ENCODE assay signal across 8 mouse cellular contexts in the genomic region with DNA sequence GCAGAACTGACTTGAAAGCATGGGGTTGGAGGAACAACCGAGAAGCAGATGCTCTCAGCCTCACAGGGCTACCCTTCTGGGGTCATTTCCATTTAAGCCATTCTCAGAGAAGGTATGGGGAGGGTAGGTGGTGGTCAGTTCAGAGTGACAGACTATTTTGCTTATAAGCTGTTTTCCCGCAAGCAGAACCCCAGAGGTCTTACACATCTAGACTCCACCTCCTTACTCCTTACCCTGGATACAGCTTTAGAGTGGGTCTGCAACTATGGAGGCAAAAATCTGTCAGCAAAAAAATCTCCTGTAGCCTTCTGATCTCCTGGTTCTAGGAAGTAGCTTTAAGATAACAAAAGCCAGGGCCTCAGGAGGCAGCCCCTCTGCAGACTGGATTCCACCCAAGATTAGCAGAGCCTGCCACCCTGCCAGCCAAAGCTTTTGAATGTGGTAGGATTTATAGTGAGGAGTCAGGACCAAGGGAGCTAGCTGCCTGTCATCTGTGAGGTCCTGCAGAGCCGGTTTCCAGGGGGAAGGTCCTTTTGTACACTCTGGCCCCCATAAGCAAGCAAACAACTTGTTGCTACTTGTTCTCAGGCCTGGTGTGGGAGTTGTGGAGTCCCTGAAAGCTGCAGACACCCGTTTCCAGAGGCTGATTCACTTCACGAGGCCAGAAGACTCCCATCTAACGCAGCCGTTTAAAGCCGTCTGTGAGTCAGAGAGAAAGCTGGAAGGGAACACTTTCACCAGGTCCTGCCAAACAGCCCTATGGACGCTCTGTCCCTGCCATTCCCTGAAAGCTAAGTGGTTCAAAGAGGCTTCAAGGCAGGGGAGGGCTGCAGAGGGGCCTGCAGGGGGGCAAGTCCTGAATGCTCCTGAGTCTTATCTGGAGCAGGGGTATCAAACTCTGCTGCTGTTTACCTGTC. TPM values are rescaled to one million over a fixed set of nuclear protein-coding genes. Genes with fewer than 3 reads are reported as not detected.
DNase-seq lines count a peak whose midpoint lies in the region; ATAC-seq lines count a peak whose summit lies in the region.
"Had no signal": no experiment of that assay in that cellular context is flagged by ENCODE, and none has a peak within 500 bp of the region (broad histone marks: within the 10 kb centered on the region; RNA-seq: fewer than 3 reads in every experiment).

No protein-coding gene starts in this region.

- peak; percentile 42 for DNase-seq in testis, postnatal 14 days (ENCODE audit: low spot score)
- no peak for DNase-seq in testis, postnatal 10 days (ENCODE audit: low spot score)
- peak; percentile 99 for DNase-seq in heart, adult 11 months
- DNase-seq in spleen, postnatal 14 days (ENCODE audit: low spot score in 2 of 2) = no peak
- no peak for DNase-seq in right cerebral cortex, postnatal 14 days

- H3K27me3 ChIP-seq in intestine, embryonic 16.5 days (replicated peaks; ENCODE audit: control insufficient read depth, insufficient read depth, low read length) = no peaks in the 10 kb centered on the region
- H3K27me3 ChIP-seq in neural tube, embryonic 12.5 days (replicated peaks) = no peaks in the 10 kb centered on the region

- H3K36me3 ChIP-seq in intestine, embryonic 16.5 days (ENCODE audit: control insufficient read depth, insufficient read depth, low read length) = no peaks in the 10 kb centered on the region
- no peaks in the 10 kb centered on the region for H3K36me3 ChIP-seq in neural tube, embryonic 12.5 days

- ATAC-seq in intestine, embryonic 16.5 days = 0 out of 2 replicates have a peak, but pooled peaks have one; percentile 27
- ATAC-seq in neural tube, embryonic 12.5 days (ENCODE audit: low FRiP score, low read depth) = 0 out of 2 replicates have a peak, but pooled peaks have one; percentile 41

- H3K9me3 ChIP-seq in intestine, embryonic 16.5 days (ENCODE audit: control insufficient read depth, low read length) = no peaks in the 10 kb centered on the region
- H3K9me3 ChIP-seq in neural tube, embryonic 12.5 days = no peaks in the 10 kb centered on the region

- H3K4me3 ChIP-seq in intestine, embryonic 16.5 days (ENCODE audit: low read length) = no peak overlapping the region
- no peak overlapping the region for H3K4me3 ChIP-seq in neural tube, embryonic 12.5 days
- H3K4me3 ChIP-seq: left cerebral cortex, adult 2 months had no signal

- H3K4me2 ChIP-seq in intestine, embryonic 16.5 days (ENCODE audit: low read depth, low read length) = no peak overlapping the region
- H3K4me2 ChIP-seq in neural tube, embryonic 12.5 days (replicated peaks) = no peak overlapping the region

- peak overlapping the region; percentile 46 for H3K27ac ChIP-seq in intestine, embryonic 16.5 days (ENCODE audit: low read length)
- H3K27ac ChIP-seq in neural tube, embryonic 12.5 days = no peak overlapping the region
- H3K27ac ChIP-seq: left cerebral cortex, adult 2 months had no signal

- 22% methylated on average over 9 of the region's 9 CpGs for WGBS in intestine, embryonic 16.5 days
- whole genome bisulfite sequencing in neural tube, embryonic 12.5 days = 19% methylated on average over 9 of the region's 9 CpGs

- H3K9ac ChIP-seq in intestine, embryonic 16.5 days (ENCODE audit: low read depth, low read length) = peak overlapping the region; percentile 40; the same call in 1 of the 2 replicates
- H3K9ac ChIP-seq in neural tube, embryonic 12.5 days = no peak overlapping the region

- H3K4me1 ChIP-seq in intestine, embryonic 16.5 days (ENCODE audit: control insufficient read depth, insufficient read depth, low read length) = peaks cover 21% of the 10 kb centered on the region
- H3K4me1 ChIP-seq in neural tube, embryonic 12.5 days = peaks cover 20% of the 10 kb centered on the region

RNA-seq across cellular contexts. Expression of gene Lamc2, which starts 52.1 kb away (rescaled TPM):
- 6.0 and 6.6 TPM in 2 replicates for polyA plus RNA-seq in intestine, embryonic 16.5 days (2015; fragmentation: Nextera tagmentation; extraction: Ambion mirVana)
- 0.53 and 0.74 TPM in 2 replicates for polyA plus RNA-seq in neural tube, embryonic 12.5 days (2016; fragmentation: Nextera tagmentation; extraction: Ambion mirVana)

Comparison
In these comparisons a context has a peak if more than half of its experiments do, and no peak if none do; other contexts are left out.
1. DNase-seq: peak in testis, postnatal 14 days (single experiment) and heart, adult 11 months (single experiment); none in testis, postnatal 10 days (single experiment), spleen, postnatal 14 days (0 of 2) and right cerebral cortex, postnatal 14 days (single experiment).